Mouse (Mus musculus) kidney, postnatal 36 days (tissue): ENCODE data around the gene Tbx4.
A peak's percentile ranks its signal among the peaks of the same experiment; 100 is the strongest.

Experiments
- DNase-seq, 2 experiments: peaks; one replicate each; pipeline ENCODE4 v3.0.0; 2021 to 2022; ENCODE audit warnings: mixed read lengths in 2 of 2

The Tbx4 gene

DNA sequence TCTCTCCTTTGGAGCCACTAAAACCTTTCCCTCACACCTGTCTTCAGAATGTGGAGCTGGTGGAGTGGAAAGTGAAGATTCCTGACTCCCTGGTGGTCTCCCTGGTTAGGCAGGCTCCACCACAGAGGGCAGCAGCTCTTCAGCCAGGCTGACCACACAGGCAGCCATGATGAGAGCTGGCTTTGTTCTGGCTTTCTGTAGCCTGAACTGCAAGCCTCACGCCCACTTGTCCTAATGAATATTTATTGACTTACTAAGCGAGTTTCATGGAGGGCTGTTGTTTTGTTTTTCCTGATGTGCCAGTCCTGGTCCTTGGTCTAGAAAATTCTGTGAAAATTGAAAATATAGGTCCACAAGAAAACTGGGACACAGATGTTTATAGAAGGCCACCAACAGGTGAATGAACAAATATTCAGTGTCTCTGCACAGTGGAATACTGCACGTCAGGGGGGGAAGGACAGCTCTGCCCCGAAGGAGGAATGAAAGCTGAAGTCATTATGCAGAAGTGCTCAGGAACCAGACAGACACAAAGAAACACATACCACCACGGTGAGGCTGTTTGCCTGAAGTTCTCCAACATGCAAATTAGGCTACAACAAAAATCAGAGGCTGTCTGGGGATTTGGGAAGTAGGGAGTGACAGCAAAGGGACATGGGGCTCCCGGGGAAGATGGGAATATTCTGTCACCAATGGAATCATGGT, 28.1 kb upstream of the Tbx4 start:
- no peak for DNase-seq

DNA sequence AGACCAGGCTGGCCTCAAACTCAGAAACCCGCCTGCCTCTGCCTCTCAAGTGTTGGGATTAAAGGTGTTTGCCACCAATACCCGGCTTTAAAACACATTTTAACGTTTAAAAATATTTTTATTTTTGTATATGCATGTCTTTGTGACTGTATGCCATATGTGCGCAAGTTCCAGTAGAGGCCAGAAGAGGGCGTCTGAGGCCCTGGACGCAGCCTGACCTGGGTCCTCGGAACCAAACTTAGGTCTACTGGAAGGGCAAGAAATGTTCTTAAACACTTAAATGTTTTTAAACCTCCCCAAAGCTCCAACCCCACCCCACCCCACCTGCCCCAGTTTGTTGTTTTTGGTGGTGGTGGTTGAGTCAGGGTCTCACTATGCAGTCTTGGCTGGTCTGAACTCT, 21.9 kb upstream of the Tbx4 start:
- peak in 1 of 2 experiments; percentile 44 for DNase-seq

DNA sequence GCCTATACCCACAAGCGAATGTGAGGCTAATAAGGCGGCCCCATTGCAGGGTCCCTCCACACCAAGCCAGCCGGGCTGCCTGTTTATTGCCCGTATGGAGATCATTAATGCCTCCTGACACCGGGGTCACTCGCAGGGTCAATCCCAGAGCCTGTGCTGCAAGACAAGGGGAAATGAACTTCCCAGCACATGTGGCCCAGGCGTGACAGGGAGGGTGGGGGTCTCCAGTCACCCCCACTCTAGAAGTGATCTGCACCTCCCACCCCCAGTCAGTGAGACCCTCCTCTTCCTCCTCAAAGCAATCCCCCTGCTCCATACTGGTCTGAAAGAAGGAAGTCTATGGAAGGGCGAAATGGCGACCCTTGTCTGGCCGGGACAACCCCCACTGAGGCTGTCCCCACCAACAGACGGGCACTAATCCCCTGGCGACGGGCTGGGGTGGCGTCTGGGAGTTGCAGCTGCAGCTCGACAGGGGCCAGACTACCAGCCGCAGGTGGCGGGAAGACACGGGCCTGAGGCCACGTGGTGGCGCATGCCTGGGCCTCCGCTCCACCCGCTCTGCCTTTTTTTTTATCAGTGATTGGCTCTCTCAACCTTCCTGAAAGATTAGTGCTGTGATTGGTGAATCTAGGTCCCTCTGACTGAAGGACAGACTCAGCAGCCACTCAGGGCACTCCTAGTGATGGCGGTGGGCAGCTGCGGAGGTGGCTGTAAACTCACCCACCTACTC, 10.0 kb upstream of the Tbx4 start:
- DNase-seq, result no peak

DNA sequence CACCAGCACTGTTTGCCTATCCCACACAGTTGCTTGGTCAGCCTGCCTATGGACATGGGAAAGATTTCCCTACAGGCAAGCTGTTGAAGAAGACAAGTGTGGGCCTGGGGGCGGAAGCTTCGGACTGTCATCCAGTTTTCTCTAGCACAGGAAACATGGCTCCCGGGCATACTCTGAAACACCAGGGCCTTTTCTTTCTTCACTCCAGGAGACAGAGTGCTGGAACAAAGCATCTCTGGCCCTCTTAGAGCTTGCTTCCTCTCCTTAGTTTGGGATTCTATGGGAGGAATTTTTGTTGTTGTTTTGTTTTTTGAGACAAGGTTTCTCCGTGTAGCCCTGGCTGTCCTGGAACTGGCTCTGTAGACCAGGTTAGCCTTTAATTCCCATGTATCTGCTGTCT, 1.7 kb upstream of the Tbx4 start:
- no peak for DNase-seq

DNA sequence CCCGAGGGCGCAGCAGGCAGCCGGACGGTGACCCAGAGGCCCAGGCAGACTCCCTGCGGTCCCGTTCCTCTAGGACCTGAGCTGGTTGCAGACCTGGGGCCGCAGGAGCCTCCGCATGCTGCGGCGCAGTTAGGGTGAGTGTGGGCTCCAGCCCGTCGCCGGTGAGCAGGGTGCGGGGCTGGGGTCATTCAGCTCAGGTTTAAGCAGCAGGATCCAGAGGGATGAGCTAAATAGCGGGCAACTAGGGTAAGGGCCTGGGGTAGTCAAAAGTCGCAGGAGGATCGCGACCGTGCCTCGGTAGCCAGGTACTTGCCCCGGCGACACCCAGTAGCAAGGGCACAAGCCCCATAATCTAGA, 185 bp downstream of the Tbx4 start:
- DNase-seq, result no peak

DNA sequence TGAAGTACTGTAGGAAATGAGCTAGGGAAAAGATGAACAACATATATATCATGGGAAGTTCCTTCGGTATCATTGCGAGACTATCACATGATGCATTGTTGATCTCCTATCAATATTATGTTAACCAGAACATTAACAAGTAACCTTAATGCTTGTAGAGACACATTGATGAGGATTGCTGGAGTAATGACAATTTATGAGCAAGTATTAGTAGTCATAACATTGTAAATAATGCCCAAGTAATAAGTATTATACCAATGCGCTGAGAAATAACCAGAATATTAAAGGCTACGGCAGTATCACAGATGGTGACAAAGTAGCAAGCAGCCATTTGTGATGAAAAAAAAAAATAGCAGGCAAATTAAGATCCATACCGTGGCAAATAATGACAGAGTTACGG, 1.1 kb downstream of the Tbx4 start:
- no peak for DNase-seq

DNA sequence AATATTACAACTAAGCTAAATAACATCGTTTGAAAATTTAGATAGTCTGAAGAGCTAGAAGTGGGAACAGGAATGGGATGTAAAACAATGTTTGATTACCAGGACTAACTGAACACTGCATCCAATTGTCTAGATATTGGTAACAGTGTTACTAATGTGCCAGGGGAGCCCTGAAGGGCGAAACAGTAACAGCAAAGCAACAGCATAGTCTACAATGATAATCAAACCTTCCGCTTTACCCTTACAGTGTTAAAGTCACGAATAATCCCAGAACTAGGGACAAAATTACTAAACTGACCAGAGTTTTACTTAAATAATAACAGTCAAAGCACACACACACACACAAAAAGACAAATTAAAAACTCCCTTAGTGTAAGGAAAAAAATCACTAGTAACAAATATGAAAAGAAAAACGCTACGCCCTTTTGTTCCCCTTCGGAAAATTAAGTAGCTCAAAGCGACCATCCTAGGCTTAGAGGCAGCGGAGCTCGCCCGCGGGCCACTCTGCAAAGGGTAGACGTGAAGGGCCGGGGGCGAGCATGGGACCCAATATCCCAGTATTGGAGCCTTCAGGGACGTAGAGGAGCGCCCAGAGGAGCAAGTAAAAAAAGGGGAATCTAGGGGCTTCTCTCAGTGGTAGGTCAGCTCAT, 1.7 kb downstream of the Tbx4 start:
- no peak for DNase-seq

DNA sequence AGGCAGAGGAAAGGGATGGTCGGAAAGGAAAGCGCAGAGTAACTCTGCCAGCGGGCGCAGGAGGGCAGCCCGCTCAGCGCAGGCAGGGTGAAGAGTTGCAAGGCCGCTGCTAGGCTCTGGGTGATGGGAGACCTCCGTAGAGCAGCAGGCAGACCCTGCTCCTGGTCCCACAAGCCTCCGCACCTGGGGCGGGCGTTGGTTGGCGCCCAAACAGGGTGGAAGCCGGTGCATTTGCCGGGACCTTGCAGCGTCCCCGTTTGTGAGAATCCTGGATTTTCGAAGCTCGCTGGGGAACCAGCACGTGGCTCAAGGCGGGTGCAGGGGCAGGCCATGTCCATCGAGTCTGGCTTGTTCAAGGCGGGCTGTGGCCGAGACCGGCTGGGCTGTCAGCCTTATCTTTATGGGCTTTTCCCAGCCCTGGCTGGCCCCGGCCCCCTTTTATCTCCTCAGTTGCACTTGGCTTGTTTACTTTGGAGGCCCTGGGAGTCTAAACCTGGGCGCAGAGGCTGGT, 2.3 kb downstream of the Tbx4 start:
- no peak for DNase-seq

DNA sequence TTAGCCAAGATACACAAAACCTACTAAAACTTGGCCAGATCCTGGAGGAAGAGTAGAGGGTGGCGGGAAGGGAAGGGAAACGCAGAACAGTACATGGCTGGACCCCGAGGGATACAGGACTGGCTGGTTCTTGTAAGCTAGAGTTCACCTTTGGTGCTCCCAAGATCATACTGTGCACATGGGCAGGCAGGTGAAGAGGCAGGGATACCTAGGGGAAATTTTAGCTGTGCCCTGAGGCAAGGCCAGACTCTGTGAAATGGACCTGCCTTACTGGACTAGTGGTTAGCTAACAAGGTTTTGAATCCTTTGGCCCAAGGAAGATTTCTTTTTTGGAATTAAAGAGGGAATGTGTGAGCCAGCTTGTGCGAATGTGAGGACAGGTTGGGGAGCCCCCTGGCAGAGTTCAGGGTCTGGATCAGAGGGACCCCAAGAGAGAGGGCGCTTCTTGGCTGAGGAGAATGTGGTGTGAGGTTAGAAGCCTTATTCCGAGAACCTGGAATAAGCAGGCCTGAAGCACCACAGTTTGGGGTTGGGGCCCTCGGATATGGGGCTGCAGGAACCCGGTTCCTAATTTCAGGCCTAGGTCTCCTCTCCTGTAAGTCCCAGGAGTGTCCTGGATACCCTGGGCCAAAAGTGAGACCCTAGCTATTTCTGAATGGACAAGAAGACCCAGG, 3.0 kb downstream of the Tbx4 start:
- no peak for DNase-seq

DNA sequence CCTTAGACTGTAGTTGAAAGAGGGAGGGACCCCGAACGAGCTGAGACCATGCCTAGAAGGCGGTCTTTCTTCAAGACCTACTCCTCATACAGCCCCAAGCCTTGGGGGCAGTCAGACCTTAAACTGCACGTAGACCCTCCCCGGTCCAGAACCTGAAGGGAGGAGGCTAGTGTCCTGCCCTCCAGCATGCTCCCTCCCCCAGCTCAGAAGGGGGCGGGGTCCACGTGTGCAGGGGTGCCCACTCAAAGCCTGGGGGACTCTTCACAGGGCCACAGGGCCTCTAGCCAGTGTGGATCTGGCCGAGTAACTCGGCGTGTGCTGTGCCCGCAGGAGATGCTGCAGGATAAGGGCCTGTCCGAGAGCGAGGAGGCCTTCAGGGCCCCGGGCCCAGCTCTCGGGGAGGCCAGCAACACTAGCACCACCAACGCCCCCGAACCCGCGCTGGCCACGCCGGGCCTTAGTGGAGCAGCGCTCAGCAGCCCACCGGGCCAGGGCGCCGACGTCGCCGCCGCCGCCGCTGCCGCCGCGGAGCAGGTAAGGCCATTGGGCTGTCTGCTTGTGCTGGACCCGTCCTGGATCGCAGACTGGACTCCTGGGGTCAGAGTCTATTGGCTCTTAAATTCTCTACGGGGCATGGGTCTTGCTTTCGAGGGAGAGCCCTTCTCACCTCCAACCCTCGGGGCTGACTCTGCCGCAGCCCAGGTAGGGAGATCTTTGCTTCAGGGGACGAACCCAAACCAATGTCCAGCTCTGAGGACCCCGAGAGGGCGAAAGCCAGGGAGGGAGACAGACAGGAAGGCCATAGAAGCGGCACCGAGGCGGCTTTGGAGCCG, 3.7 kb downstream of the Tbx4 start:
- DNase-seq, result peak; percentile 15 to 38

DNA sequence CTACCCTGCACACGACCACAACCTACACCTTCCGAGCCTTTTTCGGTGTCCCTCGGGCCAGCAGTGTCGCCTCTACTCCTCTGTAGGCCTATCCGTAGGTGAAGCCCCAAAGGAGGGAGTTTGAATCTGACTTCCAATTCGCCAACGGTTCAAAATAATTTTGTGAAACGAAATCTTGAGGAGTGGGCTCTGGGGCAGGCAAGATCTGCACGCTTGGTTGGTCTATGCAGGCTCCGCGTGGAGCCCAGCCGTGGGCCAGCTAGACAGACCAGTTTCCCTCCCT, 4.3 kb downstream of the Tbx4 start:
- DNase-seq, result no peak

DNA sequence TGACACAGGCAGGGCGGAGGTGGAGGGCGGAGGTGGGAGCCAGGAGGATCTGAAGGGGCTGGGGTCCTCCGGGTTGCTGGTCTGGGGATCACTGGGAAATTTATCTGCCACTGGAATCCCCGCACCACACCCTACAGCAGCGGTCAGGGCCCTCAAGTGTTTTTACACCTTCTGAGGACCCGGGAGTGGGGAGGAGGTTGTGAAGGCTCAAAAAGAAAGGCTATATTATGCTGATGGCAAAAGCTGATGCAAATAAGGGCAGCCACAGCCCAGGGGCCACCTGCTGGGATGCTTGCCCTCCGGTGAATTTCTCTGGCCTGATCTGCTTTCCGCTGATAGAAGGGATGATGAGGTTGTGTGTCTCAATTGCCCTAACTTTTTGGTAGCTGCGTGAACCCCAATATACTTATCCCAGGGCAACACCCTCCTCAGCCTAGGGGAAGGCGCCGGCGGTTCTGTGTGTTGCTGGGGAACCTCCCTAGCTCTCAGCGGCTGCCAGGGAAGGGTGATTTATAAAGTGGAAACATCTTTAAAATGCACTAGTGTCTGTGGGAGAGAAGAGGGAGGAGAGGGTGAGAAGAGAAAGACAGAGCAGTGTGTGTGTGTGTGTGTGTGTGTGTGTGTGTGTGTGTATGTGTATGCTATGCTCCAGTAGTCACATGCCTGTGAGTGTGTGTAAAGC, 4.9 kb downstream of the Tbx4 start:
- DNase-seq, result no peak

DNA sequence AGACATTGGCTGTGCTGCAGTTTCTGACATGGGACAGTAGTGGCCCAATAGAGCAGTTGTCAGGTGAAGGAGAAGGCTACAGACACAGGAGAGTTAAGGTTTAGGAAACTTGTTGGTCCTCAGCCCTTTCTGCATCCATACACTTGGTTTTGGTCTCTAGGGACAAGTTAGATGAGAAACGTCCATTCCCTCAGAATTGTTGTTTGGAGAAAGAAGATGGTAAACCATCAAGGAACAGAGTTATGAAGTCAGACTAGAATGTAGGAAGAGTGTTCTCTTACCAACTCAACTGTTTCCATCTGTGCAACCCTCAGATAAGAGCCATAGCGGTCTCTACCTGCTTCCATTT, 5.4 kb downstream of the Tbx4 start:
- DNase-seq, result no peak

DNA sequence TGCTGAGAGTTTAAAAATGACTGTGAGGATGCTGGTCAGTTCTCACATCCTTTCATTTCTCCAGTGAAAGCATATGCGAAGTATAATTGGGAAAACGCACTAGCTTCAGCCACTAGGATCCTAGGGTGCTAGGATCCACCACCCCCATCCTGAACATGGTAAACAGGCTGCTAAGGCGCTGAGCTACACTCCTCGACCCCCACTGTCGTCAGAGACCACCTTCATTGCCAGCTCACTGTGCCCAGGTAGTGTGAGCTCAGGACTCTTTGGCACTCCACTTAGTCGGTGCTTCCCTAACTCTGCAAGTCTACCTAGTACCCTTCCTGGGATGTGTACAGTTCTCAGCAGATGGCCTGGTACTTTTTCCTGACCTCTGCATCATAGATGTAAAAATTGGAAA, 6.5 kb downstream of the Tbx4 start:
- no peak for DNase-seq

DNA sequence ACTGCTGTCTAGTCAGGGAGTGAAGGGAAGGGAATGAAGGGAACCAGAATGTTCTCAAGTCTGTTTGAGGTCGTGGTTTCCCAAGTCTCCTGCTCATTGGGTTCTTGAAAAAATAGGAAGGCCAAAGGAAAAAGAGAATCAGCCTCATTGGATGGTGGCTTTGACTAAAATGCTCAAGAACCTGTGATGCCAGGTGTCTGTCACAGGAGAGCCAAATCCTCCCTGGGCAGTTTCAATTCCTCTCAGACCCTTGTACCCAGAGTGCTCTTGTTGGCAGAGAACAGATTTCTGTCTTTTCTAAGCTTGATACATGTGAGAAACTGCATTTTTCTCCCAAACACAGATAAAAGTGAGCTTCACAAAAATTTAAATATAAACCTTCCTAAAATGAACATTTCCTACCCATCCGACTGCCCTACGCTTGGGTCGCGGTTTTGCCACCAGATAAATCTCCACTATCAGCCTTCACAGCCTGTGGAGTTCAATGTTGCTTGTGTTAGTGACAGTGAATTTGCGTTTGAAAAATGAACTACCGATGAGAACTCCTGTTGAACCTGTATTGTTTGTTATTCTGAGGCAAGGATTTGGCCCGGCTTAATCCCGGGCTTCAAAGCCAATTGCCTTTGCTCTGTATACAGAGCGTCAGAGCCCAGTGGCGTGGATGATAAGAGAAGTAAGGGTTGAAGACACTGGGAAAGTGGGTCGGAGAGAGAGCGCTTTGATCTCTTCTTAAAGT, 7.3 kb downstream of the Tbx4 start:
- no peak for DNase-seq

DNA sequence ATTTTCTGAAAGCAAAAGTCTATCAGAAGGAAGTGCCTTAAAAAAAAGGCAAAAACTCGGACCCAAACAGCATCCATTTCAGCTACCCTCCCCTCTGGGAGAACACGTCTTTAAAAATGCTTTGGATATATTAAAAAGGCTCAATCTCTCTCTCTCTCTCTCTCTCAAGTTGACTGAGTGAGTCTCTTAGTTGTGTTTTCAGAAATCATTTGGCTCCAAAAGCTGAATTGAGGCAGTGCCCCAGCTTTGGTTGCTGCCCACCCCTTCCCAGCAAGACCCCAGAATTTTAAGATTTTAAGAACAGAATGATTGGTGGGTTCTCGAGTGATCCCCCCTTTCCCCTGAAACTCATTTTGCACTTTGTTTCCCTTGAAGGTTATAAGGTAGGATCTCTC, 7.9 kb downstream of the Tbx4 start:
- DNase-seq, result no peak

DNA sequence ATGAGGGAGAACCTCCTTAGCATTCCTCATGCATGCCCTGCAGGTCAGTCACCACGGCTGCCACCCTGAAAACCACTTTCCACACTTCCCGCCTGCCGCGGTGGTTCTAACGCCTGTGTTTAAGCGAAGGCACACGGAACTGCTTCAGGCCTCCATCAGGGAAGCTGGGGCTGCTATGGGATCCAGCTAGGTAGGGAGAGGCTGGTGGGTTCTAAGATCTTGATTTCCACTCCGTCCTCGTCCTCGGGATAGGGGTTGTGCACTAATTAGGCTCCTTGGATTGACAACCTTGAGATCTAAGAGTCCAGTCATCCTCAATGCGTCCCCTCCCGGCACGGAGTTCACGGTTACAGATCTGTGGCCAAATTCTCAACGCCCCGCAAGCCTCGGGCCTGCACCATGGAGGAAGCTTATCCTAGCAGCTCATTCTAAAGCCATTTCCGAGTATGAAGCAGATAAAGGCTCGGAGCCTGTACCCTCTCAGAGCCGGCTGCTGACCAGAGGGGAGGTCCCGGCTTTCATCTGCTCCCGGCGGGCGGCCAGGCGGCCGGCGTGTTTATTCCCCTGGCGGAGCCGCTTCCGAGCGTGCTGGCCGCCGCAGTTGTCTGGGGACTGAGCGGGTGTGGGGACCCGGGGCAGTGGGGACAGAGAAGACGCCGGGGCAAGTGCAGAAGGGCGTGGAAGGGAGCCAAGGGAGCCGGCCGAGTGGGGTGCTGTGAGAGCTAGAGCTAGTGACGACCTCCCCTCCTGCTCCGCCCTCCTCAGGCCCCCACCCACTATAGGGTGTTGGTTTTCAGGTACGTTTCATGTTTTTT, 8.7 kb downstream of the Tbx4 start:
- peak in 1 of 2 experiments; percentile 41 for DNase-seq

DNA sequence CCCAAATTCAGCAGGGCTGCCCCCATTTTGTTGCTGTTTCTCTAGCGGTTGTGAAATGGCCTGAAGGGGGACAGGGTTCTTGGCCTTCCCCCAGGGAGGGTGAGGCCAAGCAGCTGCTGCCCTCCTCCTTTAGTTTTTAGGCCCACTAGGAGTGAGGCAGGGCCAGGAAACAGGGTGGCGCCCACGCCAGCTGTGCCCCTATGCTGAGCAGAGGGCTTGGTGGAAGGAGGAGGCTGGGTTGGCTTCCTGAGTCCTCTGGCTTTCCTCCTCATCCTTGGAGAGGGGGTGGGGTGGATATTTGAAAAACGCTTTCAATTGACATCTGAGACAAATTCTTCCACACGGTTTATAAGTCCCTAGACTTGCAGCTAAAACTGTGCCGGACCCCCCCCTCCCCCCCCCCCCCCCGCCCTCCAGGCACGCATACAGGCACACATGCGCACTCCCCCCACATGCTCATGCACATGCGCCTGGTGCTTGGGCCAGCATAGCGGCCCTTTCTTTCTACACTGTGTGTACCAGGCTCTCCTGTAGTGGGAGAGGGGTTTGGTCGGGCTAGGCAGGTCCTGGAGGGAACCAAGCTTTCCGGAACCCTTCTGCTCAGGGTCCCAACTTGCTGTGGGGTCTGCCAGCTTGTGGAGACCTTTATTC, 10.2 kb downstream of the Tbx4 start:
- no peak for DNase-seq

DNA sequence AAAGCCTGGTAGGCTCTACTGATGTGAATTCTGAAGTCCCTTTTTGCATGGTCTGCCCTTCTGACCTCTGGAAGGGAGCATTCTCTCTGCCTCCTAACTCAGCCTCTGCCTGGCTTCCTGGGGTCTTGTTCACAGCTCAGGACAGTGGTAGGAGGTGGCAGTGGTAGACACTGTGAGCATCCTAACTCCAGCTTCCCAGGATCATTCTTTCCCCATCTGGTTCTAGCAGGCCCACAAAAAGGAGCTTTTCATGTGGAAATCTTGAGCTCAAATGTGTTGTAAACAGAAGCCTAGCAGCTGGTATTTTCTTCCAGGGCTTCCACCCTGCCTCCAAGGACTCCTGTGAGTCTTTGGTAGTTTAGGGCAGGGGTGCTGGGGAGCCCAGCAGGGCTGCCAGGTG, 14.1 kb downstream of the Tbx4 start:
- DNase-seq, result no peak

DNA sequence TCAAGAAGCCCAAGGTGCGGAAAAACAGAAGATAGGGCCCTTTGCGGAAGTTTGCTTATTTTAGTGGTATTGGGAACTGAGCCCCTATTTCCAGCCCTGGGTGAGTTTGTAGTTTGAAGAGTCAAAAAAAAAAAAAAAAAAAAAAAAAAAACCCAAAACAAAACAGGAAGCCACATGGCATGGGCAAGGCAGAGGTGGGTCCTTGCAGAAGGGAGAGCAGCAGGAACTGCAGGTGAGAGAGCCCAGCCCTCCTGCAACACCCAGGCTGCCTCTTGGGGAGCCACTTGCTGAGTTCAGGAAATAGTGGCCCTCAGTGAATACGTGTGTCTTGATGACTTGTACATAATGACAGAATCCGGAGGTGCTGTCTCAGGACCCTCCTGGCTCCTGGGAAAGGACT, 23.3 kb downstream of the Tbx4 start:
- no peak for DNase-seq
